Mouse (Mus musculus) heart, embryonic 11.5 days (tissue): ENCODE results near the gene Sun2. TPM values are rescaled to one million over a fixed set of nuclear protein-coding genes. Genes with fewer than 3 reads are reported as not detected.

Experiments used
- ATAC-seq: fragments of 200-750 bp; cut with Nextera tagmentation; replicated peaks from 2 replicates; pipeline ENCODE4 v1.8.0; 2017; ENCODE audit warnings: moderate library complexity; ENCODE audit not compliant: insufficient number of reproducible peaks, low FRiP score, low TSS enrichment
- H3K27ac ChIP-seq: fragments of 300-500 bp; sonication (generic); 2 replicates; pipeline ENCODE4 v1.5.1; 2014; ENCODE audit warnings: mild to moderate bottlenecking, low read depth, low read length
- H3K27me3 ChIP-seq: fragments of 300-500 bp; sonication (generic); 2 replicates; pipeline ENCODE4 v1.6.1; 2014; ENCODE audit warnings: mild to moderate bottlenecking, low read length, mixed read lengths; ENCODE audit not compliant: control insufficient read depth, insufficient read depth
- H3K36me3 ChIP-seq: fragments of 300-500 bp; sonication (generic); 2 replicates; pipeline ENCODE4 v1.6.1; 2014; ENCODE audit warnings: mild to moderate bottlenecking, low read length, moderate library complexity, mixed read lengths; ENCODE audit not compliant: control insufficient read depth, insufficient read depth
- H3K4me1 ChIP-seq: fragments of 300-500 bp; sonication (generic); 2 replicates; pipeline ENCODE4 v1.6.1; 2014; ENCODE audit warnings: low read length; ENCODE audit not compliant: control insufficient read depth, insufficient read depth
- H3K4me2 ChIP-seq: fragments of 300-500 bp; sonication (generic); 2 replicates; pipeline ENCODE4 v1.6.1; 2014; ENCODE audit warnings: mild to moderate bottlenecking, moderate library complexity
- H3K4me3 ChIP-seq: fragments of 300-500 bp; sonication (generic); 2 replicates; pipeline ENCODE4 v1.5.1; 2014; ENCODE audit warnings: low read depth, low read length
- H3K9ac ChIP-seq: fragments of 300-500 bp; sonication (generic); 2 replicates; pipeline ENCODE4 v1.6.1; 2014; ENCODE audit warnings: mild to moderate bottlenecking, low read depth, low read length, moderate library complexity
- H3K9me3 ChIP-seq: fragments of 300-500 bp; sonication (generic); replicated peaks from 2 replicates; pipeline ENCODE4 v1.6.1; 2016; ENCODE audit warnings: low read length; ENCODE audit not compliant: control insufficient read depth
- WGBS: fragments of 180-500 bp; shearing (Covaris S2); extraction: QIAGEN DNeasy Blood & Tissue Kit; methylation state at CpG from one replicate; pipeline ENCODE4 v1.1.7; 2014; ENCODE audit not compliant: insufficient replicate concordance; 5-methylcytosine and 5-hydroxymethylcytosine counted together
- polyA plus RNA-seq: library from polyadenylated mRNA; unstranded; fragments of >200 nt; fragmentation: Nextera tagmentation; extraction: Ambion mirVana; gene quantifications from 2 replicates; pipeline ENCODE4 v1.2.1, GENCODE M21; 2014

The Sun2 gene
- polyA plus RNA-seq, 1 experiment from 2014 or later: 4.9 TPM

DNA sequence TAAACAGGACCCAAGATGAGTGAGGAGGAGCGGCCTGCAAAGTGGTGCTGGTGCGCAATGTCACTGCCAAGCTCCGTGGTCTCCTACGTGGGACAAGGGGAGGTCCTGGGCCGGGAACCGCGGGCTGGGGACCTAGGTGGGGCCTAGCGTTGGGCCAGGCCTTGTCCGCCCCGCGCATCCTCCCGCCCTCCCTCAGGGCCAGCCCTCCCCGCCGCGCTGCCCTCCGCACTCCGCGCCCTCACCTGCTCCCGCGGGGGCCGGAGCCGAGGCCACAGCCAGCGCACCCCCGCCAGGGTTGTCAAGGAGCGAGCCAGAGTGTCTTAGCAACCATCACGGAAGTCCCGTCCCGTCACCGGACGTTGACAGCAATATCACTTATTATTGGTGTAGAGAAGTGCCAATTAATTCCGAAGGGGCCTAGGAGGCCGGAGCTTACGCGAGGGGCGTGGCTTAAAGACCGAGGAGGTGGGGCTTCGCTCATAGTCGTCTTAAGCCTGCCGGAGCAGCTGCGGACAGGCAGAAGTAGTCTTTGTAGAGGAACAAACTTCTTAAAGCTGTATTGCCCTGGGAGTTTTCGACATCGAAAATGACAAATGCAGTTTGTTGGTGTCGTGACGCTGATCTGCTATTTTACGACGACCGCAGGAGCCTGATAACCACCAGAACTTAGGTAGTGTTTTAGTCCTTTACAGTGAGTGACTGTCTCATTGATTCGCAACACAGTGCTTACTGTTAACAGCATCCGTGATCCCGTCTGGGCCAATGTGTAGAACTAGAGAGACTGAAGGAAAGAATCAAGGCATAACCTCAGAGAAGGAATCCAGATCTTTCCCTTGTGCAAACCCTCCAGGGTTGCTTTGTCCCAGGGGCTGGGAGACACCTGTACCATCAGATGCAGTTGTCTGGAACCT lies 32.0 kb upstream of the Sun2 start:
- H3K27ac ChIP-seq: peak overlapping the region; percentile 68
- peak overlapping the region; percentile 90 for H3K9ac ChIP-seq
- H3K9me3 ChIP-seq: no peaks in the 10 kb centered on the region
- WGBS: under 1% methylated on average over 42 of the region's 50 CpGs
- no peaks in the 10 kb centered on the region for H3K27me3 ChIP-seq
- H3K4me1 ChIP-seq: peaks cover 15% of the 10 kb centered on the region
- no peaks in the 10 kb centered on the region for H3K36me3 ChIP-seq
- ATAC-seq: peak; percentile 97
- peak overlapping the region; percentile 89 for H3K4me3 ChIP-seq
- H3K4me2 ChIP-seq: peak overlapping the region; percentile 88

DNA sequence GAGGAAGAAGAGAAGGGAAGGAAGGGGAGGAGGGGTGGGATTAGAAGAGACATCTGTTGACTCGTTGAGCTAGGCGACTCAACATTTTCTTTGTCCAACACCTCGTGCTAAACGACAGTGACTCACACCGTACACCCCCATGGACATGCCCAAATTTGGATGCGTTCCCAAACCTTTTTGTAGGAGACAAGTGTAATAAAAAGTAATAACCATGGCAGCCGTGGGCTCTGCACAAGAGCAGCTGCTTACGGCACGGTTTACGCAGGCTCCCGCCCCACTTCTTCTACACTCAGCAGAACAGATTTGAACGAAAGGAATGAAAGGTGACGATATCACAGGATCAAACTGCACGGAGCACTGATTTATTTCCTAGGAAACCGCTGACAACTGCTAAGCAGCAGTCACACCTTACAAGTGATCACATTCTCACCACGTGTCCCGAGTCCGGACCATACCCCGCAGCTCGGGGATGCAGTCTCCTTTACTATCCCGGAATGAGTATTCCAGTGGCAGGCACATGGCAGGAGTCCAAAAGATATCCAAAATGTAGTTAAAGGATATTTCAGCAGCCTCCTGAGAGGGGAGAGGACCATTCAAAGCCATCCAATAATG lies 28.4 kb upstream of the Sun2 start:
- ATAC-seq: no peak
- Histone ChIP-seq H3K4me1 (peaks cover 26% of the 10 kb centered on the region), H3K4me3 (no peak overlapping the region), H3K27ac (no peak overlapping the region), H3K36me3 (no peaks in the 10 kb centered on the region), H3K27me3 (no peaks in the 10 kb centered on the region), H3K9me3 (no peaks in the 10 kb centered on the region), H3K9ac (no peak overlapping the region), H3K4me2 (no peak overlapping the region)
- WGBS: 76% methylated on average over 21 of the region's 21 CpGs

DNA sequence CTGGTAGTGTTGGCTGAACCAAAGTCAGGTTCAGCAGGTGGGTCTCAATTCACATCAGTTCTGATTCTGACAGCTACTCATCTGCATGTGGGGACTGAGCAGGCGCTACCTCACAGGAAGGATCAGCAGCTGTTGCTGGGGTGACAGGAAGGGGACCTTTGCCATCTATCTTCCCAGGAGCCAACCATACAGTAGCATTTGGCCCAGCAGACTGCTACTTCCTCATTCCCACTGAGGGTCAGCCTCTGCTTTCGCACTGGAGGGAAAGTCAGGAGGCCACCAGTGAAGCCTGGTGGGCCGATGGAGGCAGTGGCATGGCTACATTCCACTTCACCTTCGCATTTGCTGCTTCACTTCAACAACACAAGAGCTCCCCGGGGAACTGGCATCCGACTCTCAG lies 26.0 kb upstream of the Sun2 start:
- Histone ChIP-seq H3K27me3 (no peaks in the 10 kb centered on the region), H3K4me3 (no peak overlapping the region), H3K27ac (no peak overlapping the region), H3K4me2 (no peak overlapping the region), H3K9ac (no peak overlapping the region), H3K4me1 (peaks cover 17% of the 10 kb centered on the region), H3K36me3 (0 out of 2 replicates have a peak, but pooled peaks cover 2% of the 10 kb centered on the region), H3K9me3 (no peaks in the 10 kb centered on the region)
- no peak for ATAC-seq
- WGBS: 62% methylated on average over 6 of the region's 6 CpGs

DNA sequence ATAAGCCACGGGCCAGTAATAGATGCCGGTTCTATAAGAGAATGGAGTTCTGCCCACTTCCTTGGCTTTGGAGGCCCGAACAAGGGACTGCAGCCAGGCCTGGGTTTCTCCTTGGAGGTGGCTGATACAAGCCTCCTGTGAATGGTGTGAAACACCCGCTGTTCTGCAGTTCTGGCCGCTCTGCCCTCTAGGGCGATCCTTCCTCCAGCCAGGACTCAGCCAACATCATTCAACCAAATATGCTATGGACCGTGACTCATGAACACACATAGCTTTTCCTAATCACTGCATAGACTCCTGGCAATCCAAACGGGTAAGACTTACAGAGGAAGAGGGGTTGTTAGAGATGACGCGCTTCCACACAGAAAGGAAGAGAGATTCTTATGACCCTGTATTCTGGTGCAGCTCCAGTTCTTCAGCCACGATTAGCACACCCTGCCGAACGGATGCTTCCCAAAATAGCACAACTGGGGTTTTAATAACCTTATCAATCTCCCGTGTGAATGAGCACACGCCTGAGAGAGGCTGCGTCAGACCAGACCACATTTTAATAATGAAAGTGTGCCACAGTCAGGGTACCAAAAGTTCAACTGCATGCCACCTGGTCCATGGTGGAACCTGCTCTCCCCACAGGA lies 25.1 kb upstream of the Sun2 start:
- no peaks in the 10 kb centered on the region for H3K9me3 ChIP-seq
- H3K4me3 ChIP-seq: no peak overlapping the region
- H3K36me3 ChIP-seq: 0 out of 2 replicates have a peak, but pooled peaks cover 2% of the 10 kb centered on the region
- peaks cover 17% of the 10 kb centered on the region for H3K4me1 ChIP-seq
- no peak overlapping the region for H3K27ac ChIP-seq
- no peak for ATAC-seq
- WGBS: 61% methylated on average over 16 of the region's 16 CpGs
- H3K27me3 ChIP-seq: no peaks in the 10 kb centered on the region
- 0 out of 2 replicates have a peak overlapping the region, but pooled peaks have one; percentile 12 for H3K9ac ChIP-seq
- no peak overlapping the region for H3K4me2 ChIP-seq

DNA sequence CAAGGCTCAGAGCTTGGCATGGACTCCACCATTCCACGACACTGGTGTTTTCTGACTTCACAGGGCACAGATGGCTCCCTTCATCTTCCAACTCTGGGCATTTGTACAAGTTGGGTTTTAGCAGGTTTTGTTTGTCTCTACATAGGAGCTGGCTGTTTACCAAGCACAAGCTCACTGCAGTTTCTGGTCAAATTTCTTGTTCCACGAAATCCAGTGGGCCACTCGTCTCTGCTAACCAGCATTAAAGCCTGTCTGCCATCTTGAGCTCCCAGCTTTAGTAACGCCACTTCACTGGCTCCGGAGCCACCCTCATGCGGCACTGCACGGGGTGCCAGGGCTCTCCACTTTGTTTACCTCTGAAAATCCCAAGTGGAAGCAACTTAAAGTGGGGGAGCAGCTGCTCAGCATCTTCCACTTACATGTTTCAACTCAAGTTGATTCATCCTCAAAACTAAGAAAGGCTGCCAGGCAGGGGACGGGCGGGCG lies 24.3 kb upstream of the Sun2 start:
- Histone ChIP-seq H3K4me1 (peaks cover 17% of the 10 kb centered on the region), H3K27me3 (no peaks in the 10 kb centered on the region), H3K9ac (no peak overlapping the region), H3K27ac (no peak overlapping the region), H3K4me3 (no peak overlapping the region), H3K36me3 (0 out of 2 replicates have a peak, but pooled peaks cover 2% of the 10 kb centered on the region), H3K4me2 (no peak overlapping the region), H3K9me3 (no peaks in the 10 kb centered on the region)
- WGBS: 81% methylated on average over 10 of the region's 10 CpGs
- ATAC-seq: no peak

DNA sequence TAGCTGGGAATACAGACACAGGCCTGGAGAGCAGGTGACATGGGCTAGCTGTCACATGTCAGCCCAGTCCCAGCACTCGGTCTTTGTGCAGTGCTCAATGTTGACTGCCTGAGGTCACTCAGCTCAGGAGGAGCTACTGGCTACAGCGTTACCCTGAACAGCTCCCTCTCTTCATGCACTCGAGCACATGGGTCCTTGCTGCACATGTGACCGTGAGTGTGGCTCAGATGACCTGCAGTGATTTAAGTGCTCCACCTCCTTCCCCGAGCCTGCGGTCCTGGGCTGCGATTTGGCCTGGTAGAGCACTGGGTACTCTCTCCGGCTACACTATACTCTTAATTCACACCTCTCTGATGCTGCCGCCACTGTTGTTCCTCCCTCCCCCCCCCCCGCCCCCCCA lies 23.8 kb upstream of the Sun2 start:
- Histone ChIP-seq H3K9me3 (no peaks in the 10 kb centered on the region), H3K36me3 (0 out of 2 replicates have a peak, but pooled peaks cover 2% of the 10 kb centered on the region), H3K27ac (no peak overlapping the region), H3K4me1 (peaks cover 15% of the 10 kb centered on the region), H3K9ac (no peak overlapping the region), H3K4me2 (no peak overlapping the region), H3K27me3 (no peaks in the 10 kb centered on the region), H3K4me3 (no peak overlapping the region)
- ATAC-seq: no peak; the same call in 1 of the 2 replicates
- WGBS: 54% methylated on average over 9 of the region's 10 CpGs

DNA sequence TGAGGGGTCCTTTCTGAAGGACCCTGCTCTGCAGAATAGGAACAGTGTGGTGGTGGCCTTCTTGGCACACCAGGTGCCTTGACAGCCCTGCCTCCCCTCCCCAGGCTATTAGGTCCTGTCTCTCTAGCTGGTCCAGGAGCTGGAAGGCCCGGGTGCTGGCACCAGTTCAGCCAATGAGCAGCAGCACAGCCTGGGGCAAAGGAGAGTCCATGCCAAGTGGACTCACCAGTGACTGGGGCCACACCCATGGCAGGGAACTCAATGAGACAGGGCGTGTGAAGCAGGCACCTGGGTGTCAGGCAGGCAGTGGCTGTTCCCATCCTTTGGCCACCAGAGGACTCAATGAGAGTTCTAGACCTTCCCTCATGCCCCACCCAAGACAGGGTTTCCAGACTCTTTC lies 23.0 kb upstream of the Sun2 start:
- no peak for ATAC-seq
- no peak overlapping the region for H3K9ac ChIP-seq
- H3K4me1 ChIP-seq: peaks cover 11% of the 10 kb centered on the region
- H3K27me3 ChIP-seq: no peaks in the 10 kb centered on the region
- 0 out of 2 replicates have a peak, but pooled peaks cover 2% of the 10 kb centered on the region for H3K36me3 ChIP-seq
- H3K4me2 ChIP-seq: no peak overlapping the region
- H3K4me3 ChIP-seq: no peak overlapping the region
- WGBS: 81% methylated on average over 2 of the region's 2 CpGs
- H3K9me3 ChIP-seq: no peaks in the 10 kb centered on the region
- H3K27ac ChIP-seq: no peak overlapping the region

DNA sequence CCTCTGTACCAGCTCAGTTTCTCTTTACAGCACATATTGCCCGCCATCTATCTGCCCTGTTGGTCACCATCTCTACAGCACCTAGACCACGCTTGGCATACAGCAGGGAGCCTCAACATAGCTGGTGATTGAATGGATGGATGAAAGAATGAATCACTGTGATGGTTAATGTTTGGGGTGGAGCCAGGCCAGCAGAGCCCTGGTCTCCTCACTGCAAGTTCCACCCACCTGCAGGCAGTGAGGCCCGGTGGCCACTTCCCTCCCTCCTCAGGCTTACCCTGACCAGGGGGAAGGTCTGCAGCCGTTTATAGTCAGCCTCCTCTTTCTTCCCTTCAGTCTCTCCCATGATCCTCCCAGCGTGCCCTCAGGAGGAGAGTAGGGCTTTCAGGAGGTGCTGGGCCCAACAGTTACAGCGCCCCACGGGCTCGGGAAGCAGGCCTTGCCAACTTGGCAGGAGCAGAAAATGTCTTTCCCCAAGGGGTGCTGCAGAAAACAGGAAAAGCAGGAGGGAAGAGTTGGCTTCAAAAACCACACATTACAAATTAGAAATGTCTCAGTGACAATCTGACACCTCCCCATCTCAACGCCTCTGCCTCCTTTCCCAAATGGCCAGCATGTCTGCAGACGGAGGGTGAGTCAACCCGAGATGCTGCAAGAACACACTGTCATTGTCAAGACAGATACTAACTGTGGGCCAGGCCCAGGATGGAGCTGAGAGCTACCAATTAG lies 22.4 kb upstream of the Sun2 start:
- Histone ChIP-seq H3K4me1 (peaks cover 11% of the 10 kb centered on the region), H3K36me3 (0 out of 2 replicates have a peak, but pooled peaks cover 2% of the 10 kb centered on the region), H3K27ac (no peak overlapping the region), H3K9me3 (no peaks in the 10 kb centered on the region), H3K4me2 (no peak overlapping the region), H3K4me3 (no peak overlapping the region), H3K27me3 (no peaks in the 10 kb centered on the region), H3K9ac (no peak overlapping the region)
- 80% methylated on average over 11 of the region's 11 CpGs for WGBS
- ATAC-seq: no peak
